Mouse (Mus musculus) midbrain, embryonic 14.5 days (tissue): ENCODE measurements around the gene Smim5. TPM values are rescaled to one million over a fixed set of nuclear protein-coding genes. Genes with fewer than 3 reads are reported as not detected.
A peak's percentile ranks its signal among the peaks of the same experiment; 100 is the strongest.

Source experiments
- ATAC-seq: fragments of 200-750 bp; cut with Nextera tagmentation; 2 replicates; pipeline ENCODE4 v1.8.0; 2017; ENCODE audit warnings: moderate number of reproducible peaks, moderate library complexity; ENCODE audit not compliant: low FRiP score, low TSS enrichment
- DNase-seq: peaks from one replicate; pipeline ENCODE4 v3.0.0-alpha.2; 2015
- H3K27ac ChIP-seq: fragments of 300-500 bp; sonication (generic); replicated peaks from 2 replicates; pipeline ENCODE4 v1.5.1; 2014; ENCODE audit warnings: mild to moderate bottlenecking, low read depth, low read length, moderate library complexity
- H3K27me3 ChIP-seq: fragments of 300-500 bp; sonication (generic); 2 replicates; pipeline ENCODE4 v1.6.1; 2014; ENCODE audit warnings: low read length, control low read depth, mixed read lengths; ENCODE audit not compliant: control insufficient read depth, insufficient read depth
- H3K36me3 ChIP-seq: fragments of 300-500 bp; sonication (generic); 2 replicates; pipeline ENCODE4 v1.6.1; 2014; ENCODE audit warnings: low read length, control low read depth; ENCODE audit not compliant: control insufficient read depth, insufficient read depth
- H3K4me1 ChIP-seq: fragments of 300-500 bp; sonication (generic); 2 replicates; pipeline ENCODE4 v1.6.1; 2014; ENCODE audit warnings: mild to moderate bottlenecking, antibody characterized with exemption, low read length, control low read depth; ENCODE audit not compliant: control insufficient read depth, insufficient read depth
- H3K4me2 ChIP-seq: fragments of 300-500 bp; sonication (generic); 2 replicates; pipeline ENCODE4 v1.6.1; 2014; ENCODE audit warnings: mild to moderate bottlenecking, low read length, moderate library complexity
- H3K4me3 ChIP-seq: fragments of 300-500 bp; sonication (generic); replicated peaks from 2 replicates; pipeline ENCODE4 v1.5.1; 2014; ENCODE audit warnings: low read depth, low read length
- H3K9ac ChIP-seq: fragments of 300-500 bp; sonication (generic); replicated peaks from 2 replicates; pipeline ENCODE4 v1.6.1; 2014; ENCODE audit warnings: mild to moderate bottlenecking, low read length, moderate library complexity
- H3K9me3 ChIP-seq: fragments of 300-500 bp; sonication (generic); 2 replicates; pipeline ENCODE4 v1.6.1; 2016; ENCODE audit warnings: low read length, control low read depth, mixed read lengths; ENCODE audit not compliant: control insufficient read depth
- WGBS: fragments of 180-500 bp; shearing (Covaris S2); extraction: QIAGEN DNeasy Blood & Tissue Kit; methylation state at CpG from one replicate; pipeline ENCODE4 v1.1.7; 2014; 5-methylcytosine and 5-hydroxymethylcytosine counted together
- polyA plus RNA-seq: library from polyadenylated mRNA; unstranded; fragments of >200 nt; fragmentation: Nextera tagmentation; extraction: Ambion mirVana; gene quantifications from 2 replicates; pipeline ENCODE4 v1.2.1, GENCODE M21; 2014

Gene Smim5
- polyA plus RNA-seq, 1 experiment from 2014 or later = 1.1 TPM

DNA sequence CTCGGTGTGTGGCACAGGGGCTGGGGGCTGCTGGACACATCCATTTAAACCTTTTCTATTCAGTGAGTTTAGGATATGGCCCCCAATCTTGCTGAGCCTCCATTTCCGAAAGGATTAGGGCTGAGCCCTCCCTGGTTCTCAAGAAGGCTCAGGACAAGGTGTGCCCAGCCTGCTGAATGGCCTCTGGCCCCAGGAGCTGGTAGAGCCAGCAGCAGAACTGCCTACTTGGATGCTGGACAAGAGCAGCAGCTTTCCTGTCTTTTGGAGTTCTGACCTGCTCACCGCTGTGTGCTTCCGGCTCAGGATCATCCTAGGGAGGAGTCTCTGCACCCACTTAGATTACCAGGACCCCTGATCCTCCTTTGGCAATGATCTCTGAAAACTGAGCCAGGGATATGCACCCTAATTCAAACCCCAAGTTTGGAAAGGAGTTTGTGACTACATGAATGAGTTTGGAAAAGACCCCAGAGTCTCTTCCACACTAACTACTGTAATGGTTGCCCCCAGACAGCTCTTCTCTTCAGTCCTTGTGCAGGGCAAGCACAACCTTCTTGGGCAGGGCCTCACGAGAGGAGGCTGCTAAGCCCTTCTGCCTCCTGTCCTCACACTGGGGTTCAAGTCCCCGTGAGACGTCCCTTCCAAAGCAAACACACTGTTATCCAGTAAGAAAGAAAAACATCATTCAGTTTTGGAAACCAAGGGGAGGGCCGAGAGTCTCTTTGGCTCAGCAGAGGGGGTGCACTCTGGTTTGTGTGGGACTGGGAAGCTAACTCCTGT is 983 bp downstream of the Smim5 start:
- 77% methylated on average over 8 of the region's 8 CpGs for WGBS
- DNase-seq (no peak), ATAC-seq (no peak)
- no peak overlapping the region for H3K4me3 ChIP-seq
- no peaks in the 10 kb centered on the region for H3K4me1 ChIP-seq
- no peak overlapping the region for H3K4me2 ChIP-seq
- H3K36me3 ChIP-seq = peaks cover 15% of the 10 kb centered on the region
- H3K9me3 ChIP-seq = no peaks in the 10 kb centered on the region
- no peak overlapping the region for H3K9ac ChIP-seq
- H3K27me3 ChIP-seq = no peaks in the 10 kb centered on the region
- H3K27ac ChIP-seq = no peak overlapping the region

DNA sequence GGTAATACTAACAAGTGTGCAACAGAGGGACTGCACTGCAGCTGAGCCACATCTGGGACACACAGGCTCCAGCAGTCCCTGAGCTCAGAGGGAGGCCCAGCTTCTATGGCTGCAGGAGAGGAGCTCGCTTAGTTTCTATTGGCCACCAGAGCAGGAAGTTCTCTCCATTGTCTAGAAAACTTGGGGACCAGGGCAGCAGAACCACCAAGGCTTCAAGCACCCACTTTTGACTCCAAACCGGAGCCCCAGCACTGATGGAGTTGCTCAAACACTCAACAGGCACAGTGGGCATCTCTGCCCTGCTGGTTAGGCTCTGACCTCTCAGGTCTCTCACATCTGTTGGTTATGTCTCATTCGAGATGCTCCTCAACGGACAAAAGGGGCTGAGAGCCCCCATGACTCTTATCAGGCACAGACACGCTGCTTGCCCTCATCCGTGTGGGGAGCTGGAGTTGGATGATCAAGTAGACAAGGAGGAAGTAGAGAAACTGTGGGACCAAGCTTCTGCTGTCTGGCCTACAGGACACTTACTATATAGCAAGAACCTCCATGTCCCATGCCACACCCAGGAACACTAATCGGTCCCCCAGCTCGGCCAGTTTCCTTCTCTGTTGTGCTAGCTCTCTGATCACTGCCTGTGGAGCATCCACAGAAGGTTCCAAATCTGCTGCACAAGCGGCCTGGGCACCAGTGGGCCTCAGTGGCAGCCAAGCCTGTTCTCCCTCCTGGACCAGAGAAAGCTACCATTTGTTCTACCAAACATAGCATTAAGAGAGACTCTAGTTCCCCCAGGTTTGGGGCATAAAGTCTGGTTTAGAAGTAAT is 1.8 kb downstream of the Smim5 start:
- WGBS = 88% methylated on average over 9 of the region's 9 CpGs
- no peak for ATAC-seq

DNA sequence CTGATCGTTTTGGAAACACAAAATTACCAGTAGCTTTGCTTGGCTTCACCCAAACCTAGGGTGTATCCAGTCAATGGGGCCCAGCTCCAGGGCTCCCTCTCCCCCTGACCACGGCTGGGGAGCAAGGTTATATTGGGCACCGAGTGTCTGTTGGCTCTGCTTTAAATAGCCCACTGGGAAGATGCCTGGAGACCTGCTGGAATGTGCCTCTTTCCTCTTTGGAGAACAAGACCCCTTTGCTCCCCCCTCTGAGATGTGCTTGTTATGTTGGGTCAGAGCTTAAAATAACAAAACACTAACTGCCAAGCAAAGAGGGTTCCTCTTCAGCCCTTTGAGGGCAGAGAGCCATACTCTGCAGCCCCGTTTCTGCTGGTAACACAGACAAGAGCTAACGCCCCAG is 2.4 kb downstream of the Smim5 start:
- H3K36me3 ChIP-seq = peaks cover 3% of the 10 kb centered on the region; the same call in 1 of the 2 replicates
- no peaks in the 10 kb centered on the region for H3K4me1 ChIP-seq
- H3K4me3 ChIP-seq = no peak overlapping the region
- ATAC-seq = no peak
- no peaks in the 10 kb centered on the region for H3K9me3 ChIP-seq
- 87% methylated on average over 5 of the region's 5 CpGs for WGBS
- DNase-seq = no peak
- H3K27ac ChIP-seq = no peak overlapping the region
- no peak overlapping the region for H3K4me2 ChIP-seq
- no peak overlapping the region for H3K9ac ChIP-seq
- H3K27me3 ChIP-seq = no peaks in the 10 kb centered on the region

More for the DNA sequence above, 1.8 kb downstream of the Smim5 start:
- peaks cover 9% of the 10 kb centered on the region for H3K36me3 ChIP-seq
- H3K4me3 ChIP-seq = no peak overlapping the region
- DNase-seq = no peak
- H3K27me3 ChIP-seq = no peaks in the 10 kb centered on the region
- no peak overlapping the region for H3K4me2 ChIP-seq
- H3K4me1 ChIP-seq = no peaks in the 10 kb centered on the region
- H3K9me3 ChIP-seq = no peaks in the 10 kb centered on the region
- H3K9ac ChIP-seq = no peak overlapping the region
- H3K27ac ChIP-seq = no peak overlapping the region

DNA sequence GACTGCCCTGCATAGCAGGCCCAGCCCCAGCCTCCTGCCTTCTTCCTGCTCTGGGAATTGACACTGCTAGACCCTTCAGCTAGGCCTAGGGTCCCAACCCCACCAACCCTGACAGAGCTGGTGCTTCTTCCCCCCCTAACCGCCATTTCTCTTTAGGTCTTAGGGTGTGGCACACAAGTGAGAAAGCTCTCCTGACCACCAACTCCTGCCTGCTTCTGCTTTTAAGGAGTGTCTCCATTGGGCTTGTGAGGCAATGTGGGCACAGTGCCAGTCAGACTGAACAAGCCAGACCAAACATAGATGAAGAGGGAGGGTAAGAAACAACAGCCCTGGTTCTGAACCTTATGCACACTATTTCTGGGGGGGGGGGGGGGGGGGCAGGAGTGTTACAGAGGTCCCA is 3.1 kb downstream of the Smim5 start:
- Histone ChIP-seq H3K36me3 (0 out of 2 replicates have a peak, but pooled peaks cover 3% of the 10 kb centered on the region), H3K9ac (no peak overlapping the region), H3K9me3 (no peaks in the 10 kb centered on the region), H3K4me2 (no peak overlapping the region), H3K4me3 (no peak overlapping the region), H3K27me3 (no peaks in the 10 kb centered on the region), H3K4me1 (no peaks in the 10 kb centered on the region), H3K27ac (no peak overlapping the region)
- DNase-seq (no peak), ATAC-seq (no peak)
- WGBS = 100% methylated on average over 1 of the region's 1 CpGs

DNA sequence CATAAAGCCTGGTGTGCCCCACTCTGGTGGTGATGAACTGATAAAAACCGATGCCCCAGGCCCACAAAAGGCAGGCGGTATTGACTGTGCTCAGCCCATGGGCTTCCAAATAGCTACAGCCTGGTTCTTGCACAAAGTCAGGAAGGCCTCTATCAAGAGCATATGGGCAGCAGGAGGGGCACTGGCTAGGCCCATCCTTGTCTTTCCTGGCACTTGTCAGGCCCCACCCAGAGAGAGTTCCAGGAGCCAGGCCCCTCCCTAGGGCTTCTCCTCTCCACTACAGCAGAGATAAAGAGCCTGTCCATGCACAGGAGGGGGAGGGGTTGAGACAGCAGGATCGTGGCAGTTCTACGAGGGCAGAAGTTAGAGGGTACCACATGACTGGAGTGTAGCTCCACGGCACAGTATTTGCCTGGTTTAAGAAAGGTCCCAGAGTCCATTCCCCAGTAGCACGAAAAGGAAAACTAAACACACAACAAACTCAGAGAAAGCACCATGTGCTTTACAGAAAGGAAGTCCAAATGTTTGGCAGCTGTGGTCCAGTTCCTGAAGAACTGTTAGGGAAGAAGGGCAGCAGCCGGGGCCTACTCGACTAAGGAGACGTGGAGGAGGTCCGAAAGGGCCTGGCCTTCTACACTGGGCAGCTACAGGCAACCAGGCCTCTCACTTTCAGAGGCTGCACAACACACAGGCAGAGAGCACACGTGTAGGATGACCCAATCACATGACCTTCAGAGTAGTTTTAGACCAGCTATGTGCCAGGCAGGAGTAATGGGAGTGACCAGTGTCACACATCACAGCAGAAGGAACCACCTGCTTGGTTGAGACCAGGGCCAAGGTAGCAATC is 3.8 kb downstream of the Smim5 start:
- H3K9me3 ChIP-seq = no peaks in the 10 kb centered on the region
- H3K4me1 ChIP-seq = no peaks in the 10 kb centered on the region
- no peak overlapping the region for H3K9ac ChIP-seq
- H3K36me3 ChIP-seq = 0 out of 2 replicates have a peak, but pooled peaks cover 6% of the 10 kb centered on the region
- 79% methylated on average over 11 of the region's 11 CpGs for WGBS
- DNase-seq = no peak
- H3K27me3 ChIP-seq = no peaks in the 10 kb centered on the region
- no peak for ATAC-seq
- H3K4me2 ChIP-seq = no peak overlapping the region
- H3K4me3 ChIP-seq = no peak overlapping the region
- H3K27ac ChIP-seq = no peak overlapping the region

DNA sequence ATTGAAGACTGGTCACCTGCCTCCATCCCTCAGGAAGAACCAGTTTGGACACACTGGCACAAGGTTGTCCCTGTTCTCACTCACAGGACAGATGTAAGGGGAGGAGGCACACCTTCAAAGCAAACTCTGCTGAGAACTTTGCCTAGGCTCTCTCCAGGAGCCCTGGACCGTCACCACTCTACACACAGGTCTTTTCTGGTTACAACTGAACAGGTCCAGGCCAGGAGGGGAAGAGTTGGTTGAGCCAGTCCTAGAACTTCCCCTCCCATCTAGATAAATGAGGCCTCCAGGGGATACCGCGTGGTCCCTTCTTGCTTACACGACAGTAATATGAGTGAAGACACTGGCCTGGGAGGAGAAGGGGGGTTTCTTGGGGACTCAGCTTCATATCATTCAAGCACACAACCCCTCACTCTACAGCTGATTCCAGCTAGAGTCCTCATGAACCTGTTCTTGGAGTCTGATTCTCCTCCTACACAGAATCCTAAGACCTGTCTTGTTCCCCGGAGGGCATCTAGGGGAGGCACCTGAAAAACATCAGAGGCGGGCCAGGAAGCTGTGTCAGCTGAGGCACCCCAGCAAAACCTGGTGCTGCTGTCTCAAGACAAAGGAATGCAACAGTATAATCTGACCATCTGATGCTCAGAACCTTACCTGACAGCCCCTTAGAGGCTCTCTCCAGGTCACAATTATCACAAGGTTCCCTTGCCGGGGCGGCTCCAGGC is 4.6 kb downstream of the Smim5 start:
- no peak for DNase-seq
- H3K4me2 ChIP-seq = no peak overlapping the region
- 0 out of 2 replicates have a peak overlapping the region, but pooled peaks have one; percentile 3 for H3K9ac ChIP-seq
- H3K27me3 ChIP-seq = no peaks in the 10 kb centered on the region
- H3K27ac ChIP-seq = no peak overlapping the region
- H3K4me1 ChIP-seq = no peaks in the 10 kb centered on the region
- 84% methylated on average over 8 of the region's 8 CpGs for WGBS
- no peak overlapping the region for H3K4me3 ChIP-seq
- H3K9me3 ChIP-seq = no peaks in the 10 kb centered on the region
- H3K36me3 ChIP-seq = 0 out of 2 replicates have a peak, but pooled peaks cover 6% of the 10 kb centered on the region
- no peak for ATAC-seq

DNA sequence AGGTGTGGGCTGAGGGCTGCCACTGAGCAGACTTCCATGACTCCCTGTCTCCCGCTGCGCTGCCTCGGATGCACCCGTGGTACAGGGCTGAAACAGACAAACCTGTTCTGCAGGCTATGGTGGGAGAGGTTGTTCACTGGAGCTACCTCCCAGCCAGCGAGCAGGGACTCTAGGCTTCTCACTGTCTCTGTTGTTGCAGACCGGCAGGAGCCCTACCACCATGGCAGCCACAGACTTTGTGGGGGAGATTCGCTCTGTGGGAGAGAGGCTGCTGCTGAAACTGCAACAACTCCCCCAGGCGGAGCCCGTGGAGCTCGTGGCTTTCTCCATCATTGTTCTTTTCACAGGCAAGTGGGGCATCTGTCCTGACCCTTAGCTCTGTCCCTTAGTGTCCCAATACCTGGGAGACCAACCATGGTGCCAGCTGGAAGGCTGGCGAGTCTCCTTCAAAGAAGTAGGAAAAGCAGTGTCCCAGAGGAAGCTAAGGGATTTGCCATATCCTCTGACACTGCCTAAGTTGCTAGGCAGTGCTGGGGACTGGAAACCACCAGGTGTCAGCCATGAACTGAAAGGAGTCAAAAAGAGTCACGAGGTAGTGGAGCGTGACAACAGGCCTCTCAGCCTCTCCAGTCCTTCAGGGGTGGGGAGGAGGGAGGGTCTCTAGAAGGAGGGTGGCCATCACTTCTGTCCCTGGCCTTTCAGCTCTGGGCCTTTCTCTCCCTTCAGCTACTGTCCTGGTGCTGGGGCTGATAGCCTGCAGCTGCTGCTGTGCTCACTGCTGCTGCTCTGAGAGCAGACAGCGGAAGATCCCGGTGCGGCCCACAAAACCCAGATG is 5.4 kb downstream of the Smim5 start:
- WGBS = 40% methylated on average over 16 of the region's 16 CpGs
- H3K9me3 ChIP-seq = no peaks in the 10 kb centered on the region
- H3K4me1 ChIP-seq = no peaks in the 10 kb centered on the region
- H3K9ac ChIP-seq = peak overlapping the region; percentile 3; the same call in 1 of the 2 replicates
- no peak for ATAC-seq
- peaks cover 7% of the 10 kb centered on the region; the same call in 1 of the 2 replicates for H3K36me3 ChIP-seq
- H3K27me3 ChIP-seq = no peaks in the 10 kb centered on the region
- no peak for DNase-seq
- no peak overlapping the region for H3K4me3 ChIP-seq
- no peak overlapping the region for H3K4me2 ChIP-seq
- H3K27ac ChIP-seq = no peak overlapping the region
